Mouse (Mus musculus): ENCODE data around the gene Zfp141. TPM values are rescaled to one million over a fixed set of nuclear protein-coding genes. Genes with fewer than 3 reads are reported as not detected.

Gene Zfp141
- polyA plus RNA-seq (2015; fragmentation: Illumina TruSeq; extraction: RNeasy Lipid Tissue Mini Kit (QIAGEN cat#74804); ENCODE audit: low read depth, low replicate concordance), result 10.1 TPM

GRCm38 (mm10) chr7:42505588-42505987 lies at the start of gene Zfp141:
Zfp141 (minus strand) TSS chr7:42505740.

GRCm38 (mm10) chr7:42447850-42448249 lies 57.7 kb downstream of the Zfp141 start, which contains the start of gene 4933421I07Rik:
4933421I07Rik (minus strand) TSS chr7:42448120.

Other genes starting within 250 kb of the Zfp141 start
- not detected for gene Vmn2r61, start 245.7 kb downstream of the Zfp141 start, polyA plus RNA-seq (2015; fragmentation: Illumina TruSeq; extraction: RNeasy Lipid Tissue Mini Kit (QIAGEN cat#74804); ENCODE audit: low read depth, low replicate concordance)
- not detected for gene 4933421I07Rik, start 57.6 kb downstream of the Zfp141 start, polyA plus RNA-seq (2015; fragmentation: Illumina TruSeq; extraction: RNeasy Lipid Tissue Mini Kit (QIAGEN cat#74804); ENCODE audit: low read depth, low replicate concordance)
- not detected for gene Gm21028, start 72.8 kb upstream of the Zfp141 start, polyA plus RNA-seq (2015; fragmentation: Illumina TruSeq; extraction: RNeasy Lipid Tissue Mini Kit (QIAGEN cat#74804); ENCODE audit: low read depth, low replicate concordance)
- gene Zfp977, start 86.8 kb upstream of the Zfp141 start, polyA plus RNA-seq (2015; fragmentation: Illumina TruSeq; extraction: RNeasy Lipid Tissue Mini Kit (QIAGEN cat#74804); ENCODE audit: low read depth, low replicate concordance), result 1.1 TPM
- gene Zfp976, start 136.8 kb upstream of the Zfp141 start, polyA plus RNA-seq (2015; fragmentation: Illumina TruSeq; extraction: RNeasy Lipid Tissue Mini Kit (QIAGEN cat#74804); ENCODE audit: low read depth, low replicate concordance), result 2.1 TPM
- 6.6 TPM for gene Zfp975, start 187.0 kb upstream of the Zfp141 start, polyA plus RNA-seq (2015; fragmentation: Illumina TruSeq; extraction: RNeasy Lipid Tissue Mini Kit (QIAGEN cat#74804); ENCODE audit: low read depth, low replicate concordance)
- gene Gm17067, start 221.3 kb upstream of the Zfp141 start, polyA plus RNA-seq (2015; fragmentation: Illumina TruSeq; extraction: RNeasy Lipid Tissue Mini Kit (QIAGEN cat#74804); ENCODE audit: low read depth, low replicate concordance), result not detected